Mouse (Mus musculus) heart, postnatal 0 days (tissue): ENCODE results near the gene Rhoj.

Experiments used
- CTCF ChIP-seq: IDR thresholded peaks from 2 replicates; pipeline ENCODE4 v1.5.1; 2016; ENCODE audit warnings: antibody characterized with exemption, control low read depth, low read depth
- EP300 ChIP-seq: IDR thresholded peaks from 2 replicates; pipeline ENCODE4 v1.6.1; 2016; ENCODE audit warnings: antibody characterized with exemption, low read depth

GRCm38 (mm10) chr12:75376126-75376525 is 68.0 kb downstream of the Rhoj start:
- TF ChIP-seq CTCF (no peak), EP300 (no peak)
